ENCODE assay signal across 17 mouse cellular contexts in the genomic region with DNA sequence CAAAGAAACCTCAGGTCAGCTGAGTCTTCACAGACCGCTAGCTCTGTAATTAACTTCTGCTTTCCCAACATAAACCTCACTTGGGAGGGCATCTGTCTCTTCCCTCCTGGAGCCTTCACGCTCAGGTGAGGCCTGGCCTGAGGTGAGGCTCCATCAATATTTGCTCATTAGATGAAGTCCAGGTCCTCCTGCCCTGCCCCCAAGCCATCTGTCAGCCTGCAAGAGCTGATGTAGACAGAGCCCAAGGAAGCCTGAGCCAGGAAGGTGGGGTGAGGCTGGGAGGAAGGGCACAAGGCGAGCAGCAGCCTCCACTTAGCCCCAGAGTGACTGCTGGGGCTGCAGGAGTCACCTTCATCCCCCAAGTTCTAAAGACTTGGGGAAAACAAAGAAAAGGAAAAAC. TPM values are rescaled to one million over a fixed set of nuclear protein-coding genes. Genes with fewer than 3 reads are reported as not detected.
A peak's percentile ranks its signal among the peaks of the same experiment; 100 is the strongest.
DNase-seq lines count a peak whose midpoint lies in the region; ATAC-seq and TF ChIP-seq lines count a peak whose summit lies in the region.
"Had no signal": no experiment of that assay in that cellular context is flagged by ENCODE, and none has a peak within 500 bp of the region (broad histone marks: within the 10 kb centered on the region; RNA-seq: fewer than 3 reads in every experiment).

No protein-coding gene starts in this region.

- ATAC-seq in forebrain, embryonic 12.5 days (ENCODE audit: low FRiP score) = no peak
- ATAC-seq in forebrain, postnatal 0 days = no peak
- no peak for ATAC-seq in neural tube, embryonic 12.5 days (ENCODE audit: low FRiP score, low read depth)
- ATAC-seq in neural tube, embryonic 15.5 days (ENCODE audit: low FRiP score) = no peak

- 64% methylated on average over 3 of the region's 3 CpGs for WGBS in forebrain, embryonic 12.5 days
- WGBS in forebrain, postnatal 0 days = 78% methylated on average over 3 of the region's 3 CpGs
- WGBS in neural tube, embryonic 12.5 days = 60% methylated on average over 3 of the region's 3 CpGs
- 70% methylated on average over 3 of the region's 3 CpGs for WGBS in neural tube, embryonic 15.5 days

- no peak overlapping the region for H3K4me3 ChIP-seq in forebrain, embryonic 12.5 days (replicated peaks)
- no peak overlapping the region for H3K4me3 ChIP-seq in forebrain, postnatal 0 days (ENCODE audit: low read depth, low read length)
- no peak overlapping the region for H3K4me3 ChIP-seq in neural tube, embryonic 12.5 days
- no peak overlapping the region for H3K4me3 ChIP-seq in neural tube, embryonic 15.5 days (replicated peaks)
- no peak overlapping the region for H3K4me3 ChIP-seq in cortical plate, adult 2 months (ENCODE audit: insufficient read depth, low read length)
- H3K4me3 ChIP-seq: heart, embryonic 13.5 days; kidney, embryonic 15.5 days; limb, embryonic 13.5 days; stomach, embryonic 15.5 days had no signal

- H3K4me2 ChIP-seq in forebrain, embryonic 12.5 days = no peak overlapping the region
- no peak overlapping the region for H3K4me2 ChIP-seq in forebrain, postnatal 0 days (ENCODE audit: low read depth)
- H3K4me2 ChIP-seq in neural tube, embryonic 12.5 days (replicated peaks) = no peak overlapping the region
- no peak overlapping the region for H3K4me2 ChIP-seq in neural tube, embryonic 15.5 days
- H3K4me2 ChIP-seq: heart, embryonic 13.5 days; kidney, embryonic 15.5 days; limb, embryonic 13.5 days; stomach, embryonic 15.5 days had no signal

- H3K36me3 ChIP-seq in forebrain, embryonic 12.5 days (replicated peaks) = no peaks in the 10 kb centered on the region
- no peaks in the 10 kb centered on the region for H3K36me3 ChIP-seq in forebrain, postnatal 0 days (ENCODE audit: insufficient read depth)
- no peaks in the 10 kb centered on the region for H3K36me3 ChIP-seq in neural tube, embryonic 12.5 days
- H3K36me3 ChIP-seq in neural tube, embryonic 15.5 days = no peaks in the 10 kb centered on the region
- H3K36me3 ChIP-seq: heart, embryonic 13.5 days; kidney, embryonic 15.5 days; limb, embryonic 13.5 days; stomach, embryonic 15.5 days had no signal

- no peak for TF ChIP-seq CTCF in forebrain, postnatal 0 days (IDR thresholded peaks at IDR 0.05; ENCODE audit: low read depth)
- TF ChIP-seq CTCF in cortical plate, adult 2 months (IDR thresholded peaks at IDR 0.05; ENCODE audit: extremely low read depth, insufficient read depth, low read length) = no peak

- no peak for TF ChIP-seq POLR2A in cortical plate, adult 2 months (IDR thresholded peaks at IDR 0.05; ENCODE audit: extremely low read depth, insufficient read depth, low read length)

- peaks cover 15% of the 10 kb centered on the region for H3K4me1 ChIP-seq in forebrain, embryonic 12.5 days
- peaks cover 8% of the 10 kb centered on the region for H3K4me1 ChIP-seq in forebrain, postnatal 0 days (ENCODE audit: insufficient read depth)
- H3K4me1 ChIP-seq in neural tube, embryonic 12.5 days = no peaks in the 10 kb centered on the region; the same call in 1 of the 2 replicates
- peaks cover 12% of the 10 kb centered on the region for H3K4me1 ChIP-seq in neural tube, embryonic 15.5 days
- peaks cover 16% of the 10 kb centered on the region for H3K4me1 ChIP-seq in cortical plate, adult 2 months (ENCODE audit: control insufficient read depth, insufficient read depth, low read length)

- H3K27me3 ChIP-seq in forebrain, embryonic 12.5 days = no peaks in the 10 kb centered on the region
- H3K27me3 ChIP-seq in forebrain, postnatal 0 days (ENCODE audit: insufficient read depth, low read length) = no peaks in the 10 kb centered on the region
- no peaks in the 10 kb centered on the region for H3K27me3 ChIP-seq in neural tube, embryonic 12.5 days (replicated peaks)
- H3K27me3 ChIP-seq in neural tube, embryonic 15.5 days (replicated peaks) = no peaks in the 10 kb centered on the region
- H3K27me3 ChIP-seq: kidney, embryonic 15.5 days; limb, embryonic 13.5 days; stomach, embryonic 15.5 days had no signal

- H3K9ac ChIP-seq in forebrain, embryonic 12.5 days = no peak overlapping the region
- no peak overlapping the region for H3K9ac ChIP-seq in forebrain, postnatal 0 days
- 0 out of 2 replicates have a peak overlapping the region, but pooled peaks have one; percentile 26 for H3K9ac ChIP-seq in neural tube, embryonic 12.5 days
- H3K9ac ChIP-seq in neural tube, embryonic 15.5 days (replicated peaks) = no peak overlapping the region
- H3K9ac ChIP-seq: heart, embryonic 13.5 days; kidney, embryonic 15.5 days; limb, embryonic 13.5 days; stomach, embryonic 15.5 days had no signal

- no peaks in the 10 kb centered on the region for H3K9me3 ChIP-seq in forebrain, embryonic 12.5 days
- H3K9me3 ChIP-seq in forebrain, postnatal 0 days (ENCODE audit: low read length) = no peaks in the 10 kb centered on the region
- H3K9me3 ChIP-seq in neural tube, embryonic 12.5 days = no peaks in the 10 kb centered on the region
- H3K9me3 ChIP-seq in neural tube, embryonic 15.5 days (replicated peaks) = no peaks in the 10 kb centered on the region
- H3K9me3 ChIP-seq: heart, embryonic 13.5 days; kidney, embryonic 15.5 days; limb, embryonic 13.5 days; stomach, embryonic 15.5 days had no signal

- H3K27ac ChIP-seq in forebrain, embryonic 12.5 days = 0 out of 2 replicates have a peak overlapping the region, but pooled peaks have one; percentile 8
- H3K27ac ChIP-seq in forebrain, postnatal 0 days (ENCODE audit: low read depth, low read length) = no peak overlapping the region
- H3K27ac ChIP-seq in neural tube, embryonic 12.5 days = no peak overlapping the region
- no peak overlapping the region for H3K27ac ChIP-seq in neural tube, embryonic 15.5 days (replicated peaks)
- peak overlapping the region; percentile 75 for H3K27ac ChIP-seq in cortical plate, adult 2 months (ENCODE audit: insufficient read depth, low read length)
- H3K27ac ChIP-seq: heart, embryonic 13.5 days; kidney, embryonic 15.5 days; stomach, embryonic 15.5 days had no signal

- DNase-seq in forebrain, postnatal 0 days = no peak
- no peak for DNase-seq in heart, postnatal 4 days
- DNase-seq in lung, postnatal 14 days = no peak
- no peak for DNase-seq in layer of hippocampus, postnatal 36 days
- DNase-seq: embryo, embryonic 11 days; lung, adult 2 months; right cerebral cortex, postnatal 4 days; thymus, postnatal 14 days had no signal

RNA-seq across cellular contexts. Expression of gene Syt13, which starts 20.6 kb away (rescaled TPM):
- 13.8 and 15.4 TPM in 2 replicates for polyA plus RNA-seq in forebrain, embryonic 12.5 days (2016; fragmentation: Nextera tagmentation; extraction: Ambion mirVana)
- total RNA-seq in forebrain, postnatal 0 days (2014; rRNA removed) = 67.6 and 103 TPM in 2 replicates
- polyA plus RNA-seq in forebrain, postnatal 0 days (2015; fragmentation: Nextera tagmentation; extraction: Ambion mirVana) = 33.0 and 58.4 TPM in 2 replicates
- polyA plus RNA-seq in neural tube, embryonic 12.5 days (2016; fragmentation: Nextera tagmentation; extraction: Ambion mirVana) = 33.9 and 46.6 TPM in 2 replicates
- 43.6 and 46.0 TPM in 2 replicates for polyA plus RNA-seq in neural tube, embryonic 15.5 days (2015; fragmentation: Nextera tagmentation; extraction: Ambion mirVana)
- 146 and 160 TPM in 2 replicates for polyA plus RNA-seq in cortical plate, adult 2 months (2012; rRNA removed)
- under 1 TPM; 0.17 to 0.41 TPM for total RNA-seq in heart, postnatal 4 days (2021)
- 100 to 1,000 TPM; 159 to 162 TPM for total RNA-seq in layer of hippocampus, postnatal 36 days (2021)
- total RNA-seq: megakaryocyte progenitor cell, adult 5-6 weeks had no signal

Comparison
In these comparisons a context has a peak if more than half of its experiments do, and no peak if none do; other contexts are left out.
1. H3K27ac ChIP-seq: peak in forebrain, embryonic 12.5 days (single experiment) and cortical plate, adult 2 months (single experiment); none in forebrain, postnatal 0 days (single experiment), neural tube, embryonic 12.5 days (single experiment) and neural tube, embryonic 15.5 days (single experiment).